Mouse (Mus musculus) cerebellum, adult 18-20 months (tissue): ENCODE results near the gene Gm19668.
"Not testable (repeated sequence)": the region's sequence is repeated elsewhere in the genome, so short reads cannot be mapped to it uniquely, and the experiment has no call there.

Experiments used
- DNase-seq, 2 experiments: peaks; one replicate each; pipeline ENCODE4 v3.0.0; 2021

Gene Gm19668

GRCm38 (mm10) chr10:77798921-77799508 lies at the start of gene Gm19668:
TSS of gene Gm19668 (minus strand) at chr10:77799133.
- DNase-seq = no peak

GRCm38 (mm10) chr10:77847538-77847937 lies 48.6 kb upstream of the Gm19668 start:
- no peak for DNase-seq

- peak; percentile 18 to 33 for DNase-seq
Observed at GRCm38 (mm10) chr10:77846961-77847360, 48.0 kb upstream of the Gm19668 start.

GRCm38 (mm10) chr10:77846503-77846902 lies 47.6 kb upstream of the Gm19668 start, which contains the start of gene Gm36176:
TSS of gene Gm36176 (plus strand) at chr10:77846803.
- no peak for DNase-seq

- DNase-seq = no peak
Observed at GRCm38 (mm10) chr10:77839006-77839405, 40.1 kb upstream of the Gm19668 start.

GRCm38 (mm10) chr10:77835647-77836046 lies 36.7 kb upstream of the Gm19668 start, which contains the start of gene Krtap10-10:
TSS of gene Krtap10-10 (plus strand) at chr10:77835947.
- DNase-seq = no peak

- no peak for DNase-seq
Observed at GRCm38 (mm10) chr10:77826951-77827350, 28.0 kb upstream of the Gm19668 start, which contains the start of gene Krtap10-4. TSS of gene Krtap10-4 (minus strand) at chr10:77827095.

GRCm38 (mm10) chr10:77819203-77819602 lies 20.3 kb upstream of the Gm19668 start:
- no peak for DNase-seq

- no peak for DNase-seq
Observed at GRCm38 (mm10) chr10:77818523-77818922, 19.6 kb upstream of the Gm19668 start.

GRCm38 (mm10) chr10:77815514-77815913 lies 16.6 kb upstream of the Gm19668 start:
- no peak for DNase-seq

- no peak for DNase-seq
Observed at GRCm38 (mm10) chr10:77814382-77814781, 15.4 kb upstream of the Gm19668 start, which contains the start of gene Gm2696. TSS of gene Gm2696 (plus strand) at chr10:77814682.

- DNase-seq = no peak
Observed at GRCm38 (mm10) chr10:77811743-77812142, 12.8 kb upstream of the Gm19668 start, which contains the start of gene Gm9507. TSS of gene Gm9507 (minus strand) at chr10:77811843.

GRCm38 (mm10) chr10:77804095-77804494 lies 5.2 kb upstream of the Gm19668 start:
- no peak for DNase-seq

GRCm38 (mm10) chr10:77798164-77798920 lies 591 bp downstream of the Gm19668 start:
- peak in 1 of 2 experiments; percentile 10 for DNase-seq

GRCm38 (mm10) chr10:77797677-77798076 lies 1.3 kb downstream of the Gm19668 start:
- no peak for DNase-seq

- no peak for DNase-seq
Observed at GRCm38 (mm10) chr10:77794976-77795375, 4.0 kb downstream of the Gm19668 start, which contains the start of gene Gm9639. TSS of gene Gm9639 (minus strand) at chr10:77795076.

GRCm38 (mm10) chr10:77788621-77789020 lies 10.3 kb downstream of the Gm19668 start:
- no peak for DNase-seq

- not testable (repeated sequence) for DNase-seq
Observed at GRCm38 (mm10) chr10:77787876-77788275, 11.1 kb downstream of the Gm19668 start, which contains the start of gene Gm7137. TSS of gene Gm7137 (minus strand) at chr10:77788200.

- DNase-seq = not testable (repeated sequence)
Observed at GRCm38 (mm10) chr10:77783396-77783795, 15.5 kb downstream of the Gm19668 start.

GRCm38 (mm10) chr10:77782442-77782841 lies 16.5 kb downstream of the Gm19668 start, which contains the start of gene Gm3250:
TSS of gene Gm3250 (minus strand) at chr10:77782542.
- not testable (repeated sequence) for DNase-seq

- DNase-seq = not testable (repeated sequence)
Observed at GRCm38 (mm10) chr10:77776844-77777243, 22.1 kb downstream of the Gm19668 start, which contains the start of gene Gm7138. TSS of gene Gm7138 (minus strand) at chr10:77776944.

- DNase-seq = not testable (repeated sequence)
Observed at GRCm38 (mm10) chr10:77772142-77772541, 26.8 kb downstream of the Gm19668 start.

GRCm38 (mm10) chr10:77771225-77771624 lies 27.7 kb downstream of the Gm19668 start, which contains the start of gene Gm3238:
TSS of gene Gm3238 (minus strand) at chr10:77771325.
- not testable (repeated sequence) for DNase-seq
